Mouse (Mus musculus) CD8-positive naive resting alpha-beta T cell, adult 57 days (primary cell): ENCODE results near the gene Defb10. TPM values are rescaled to one million over a fixed set of nuclear protein-coding genes. Genes with fewer than 3 reads are reported as not detected.

Experiments
- total RNA-seq: library from RNA; stranded (reverse); gene quantifications from one replicate; pipeline ENCODE4 v1.2.4, GENCODE M21; 2023

Gene Defb10
- not detected for total RNA-seq

DNA sequence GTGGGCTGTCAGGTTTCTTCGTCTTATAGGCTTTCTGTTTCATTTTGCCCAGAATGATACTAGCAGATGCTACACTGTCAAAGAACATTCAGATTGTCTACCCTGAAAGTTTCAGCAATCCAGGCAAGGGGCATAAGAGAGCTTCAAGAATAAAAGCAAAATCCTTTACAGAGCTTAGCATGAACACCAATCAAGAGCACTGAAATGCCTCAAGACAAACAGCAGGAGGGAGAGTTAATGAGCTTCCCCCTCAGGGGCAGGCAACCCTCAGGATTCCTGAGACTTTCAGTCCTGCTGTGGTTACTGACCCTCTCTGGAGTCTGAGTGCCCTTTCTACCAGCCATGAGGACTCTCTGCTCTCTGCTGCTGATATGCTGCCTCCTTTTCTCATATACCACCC lies at the start of gene Defb10:
Gene Defb10 (plus strand): TSS at position 316 of the 400 bp plus-strand sequence.

DNA sequence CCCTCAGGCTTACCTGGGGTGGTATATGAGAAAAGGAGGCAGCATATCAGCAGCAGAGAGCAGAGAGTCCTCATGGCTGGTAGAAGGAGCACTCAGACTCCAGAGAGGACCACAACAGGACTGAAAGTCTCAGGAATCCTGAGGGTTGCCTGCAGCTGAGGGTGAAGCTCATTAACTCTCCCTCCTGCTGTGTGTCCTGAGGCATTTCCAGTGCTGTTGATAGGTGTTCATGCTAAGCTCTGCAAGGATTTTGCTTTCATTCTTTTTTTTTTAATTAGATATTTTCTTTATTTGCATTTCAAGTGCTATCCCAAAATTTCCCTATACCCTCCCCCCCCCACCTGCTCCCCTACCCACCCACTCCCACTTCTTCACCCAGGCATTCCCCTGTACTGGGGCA lies 26.6 kb downstream of the Defb10 start, which contains the start of gene Defb9:
Gene Defb9 (minus strand): TSS at position 101 of the 400 bp plus-strand sequence.

DNA sequence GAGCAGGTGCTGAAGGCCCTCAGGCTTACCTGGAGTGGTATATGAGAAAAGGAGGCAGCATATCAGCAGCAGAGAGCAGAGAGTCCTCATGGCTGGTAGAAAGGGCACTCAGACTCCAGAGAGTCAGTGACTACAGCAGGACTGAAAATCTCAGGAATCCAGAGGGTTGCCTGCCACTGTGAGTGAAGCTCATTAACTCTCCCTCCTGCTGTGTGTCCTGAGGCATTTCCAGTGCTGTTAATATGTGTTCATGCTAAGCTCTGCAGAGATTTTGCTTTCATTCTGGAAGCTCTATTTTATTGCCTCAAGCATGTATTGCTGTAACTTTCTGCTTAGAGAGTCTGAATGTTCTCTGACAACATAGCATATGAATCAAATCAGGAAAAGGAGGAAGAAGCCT lies 47.6 kb downstream of the Defb10 start, which contains the start of gene Defb11:
Gene Defb11 (minus strand): TSS at position 123 of the 400 bp plus-strand sequence.

Other genes starting within 250 kb of the Defb10 start
- not detected for gene Defa26, start 240.7 kb upstream of the Defb10 start, total RNA-seq
- gene Defa17, start 203.1 kb upstream of the Defb10 start, total RNA-seq, result not detected
- not detected for gene Defa34, start 193.1 kb upstream of the Defb10 start, total RNA-seq
- not detected for gene AY761184, start 155.3 kb upstream of the Defb10 start, total RNA-seq
- gene Defa24, start 124.4 kb upstream of the Defb10 start, total RNA-seq, result not detected
- not detected for gene Defb50, start 35.4 kb upstream of the Defb10 start, total RNA-seq
- gene Defb2, start 19.0 kb upstream of the Defb10 start, total RNA-seq, result not detected
- not detected for gene Defb9, start 26.5 kb downstream of the Defb10 start, total RNA-seq
- not detected for gene Defb11, start 47.5 kb downstream of the Defb10 start, total RNA-seq
- not detected for gene Defb15, start 73.8 kb downstream of the Defb10 start, total RNA-seq
- not detected for gene Defb35, start 79.5 kb downstream of the Defb10 start, total RNA-seq
- not detected for gene Defb13, start 87.9 kb downstream of the Defb10 start, total RNA-seq
- not detected for gene Fam90a1a, start 99.8 kb downstream of the Defb10 start, total RNA-seq
- not detected for gene Ccdc70, start 110.9 kb downstream of the Defb10 start, total RNA-seq
- 0.15 TPM for gene Atp7b, start 201.4 kb downstream of the Defb10 start, total RNA-seq
- 24.6 TPM for gene Alg11, start 201.8 kb downstream of the Defb10 start, total RNA-seq